Mouse (Mus musculus) cortical plate, adult 2 months (tissue): ENCODE data around the gene Trpm5.

Source experiments
- CTCF ChIP-seq: fragments of 200-500 bp; IDR thresholded peaks from 2 replicates; pipeline ENCODE4 v1.5.1; 2011; ENCODE audit warnings: mild to moderate bottlenecking, control low read depth, low read length; ENCODE audit not compliant: insufficient read depth; ENCODE audit errors: extremely low read depth
- POLR2A ChIP-seq: fragments of 200-500 bp; IDR thresholded peaks from 2 replicates; pipeline ENCODE4 v1.6.1; 2011; ENCODE audit warnings: mild to moderate bottlenecking, low read length, control low read depth; ENCODE audit not compliant: insufficient read depth; ENCODE audit errors: extremely low read depth

DNA sequence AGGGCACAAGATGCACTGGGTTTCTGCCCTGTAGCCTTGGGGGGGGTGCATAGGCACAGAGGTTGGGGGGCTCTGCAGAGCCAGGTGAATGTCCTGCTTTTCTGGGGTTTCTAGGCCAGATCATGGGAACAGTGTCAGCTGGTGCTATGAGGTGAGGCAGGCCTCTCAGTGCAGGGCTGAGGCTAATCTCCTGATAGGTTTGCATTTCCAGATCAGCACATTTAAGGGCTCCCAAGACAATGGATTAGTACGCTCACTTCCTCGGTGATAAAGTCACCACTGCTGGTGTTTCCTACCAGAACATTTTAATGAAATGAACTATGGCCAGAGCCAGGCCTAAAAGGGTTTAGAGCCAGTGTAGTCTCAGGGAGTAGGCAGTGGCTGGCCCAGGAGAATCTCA lies 48.2 kb upstream of the Trpm5 start:
- TF ChIP-seq POLR2A (no peak), CTCF (no peak)
